Mouse (Mus musculus): Measurements from ENCODE around the gene Babam2. TPM values are rescaled to one million over a fixed set of nuclear protein-coding genes. Genes with fewer than 3 reads are reported as not detected.

Babam2 gene
- polyA plus RNA-seq, 1 experiment from 2014 or later: 90.2 TPM

- Histone ChIP-seq H3K27ac (peak overlapping the region; percentile 99), H3K36me3 (ENCODE audit: insufficient read depth, low read length) (no peaks in the 10 kb centered on the region), H3K27me3 (ENCODE audit: insufficient read depth, low read length) (no peaks in the 10 kb centered on the region), H3K4me2 (ENCODE audit: low read length) (peak overlapping the region; percentile 90), H3K4me3 (replicated peaks; ENCODE audit: low read depth, low read length) (peak overlapping the region; percentile 77), H3K4me1 (replicated peaks; ENCODE audit: insufficient read depth, low read length) (peaks cover 15% of the 10 kb centered on the region), H3K9me3 (replicated peaks; ENCODE audit: low read length) (no peaks in the 10 kb centered on the region), H3K9ac (ENCODE audit: low read depth, low read length) (peak overlapping the region; percentile 75)
- ATAC-seq (replicated peaks; ENCODE audit: low FRiP score, low read depth): peak; percentile 24
- WGBS: 2% methylated on average over 31 of the region's 48 CpGs
- peak; percentile 82 for DNase-seq (ENCODE audit: low spot score)
- TF ChIP-seq CTCF (IDR thresholded peaks at IDR 0.05; ENCODE audit: low read depth): no peak
Observed at GRCm38 (mm10) chr5:32132971-32133501, 435.6 kb downstream of the Babam2 start.

- no peaks in the 10 kb centered on the region for H3K27me3 ChIP-seq (ENCODE audit: insufficient read depth, low read length)
- H3K27ac ChIP-seq: peak overlapping the region; percentile 99
- no peaks in the 10 kb centered on the region for H3K36me3 ChIP-seq (ENCODE audit: insufficient read depth, low read length)
- peak overlapping the region; percentile 77 for H3K4me3 ChIP-seq (replicated peaks; ENCODE audit: low read depth, low read length)
- peak overlapping the region; percentile 75 for H3K9ac ChIP-seq (ENCODE audit: low read depth, low read length)
- H3K4me1 ChIP-seq (replicated peaks; ENCODE audit: insufficient read depth, low read length): peaks cover 15% of the 10 kb centered on the region
- ATAC-seq (replicated peaks; ENCODE audit: low FRiP score, low read depth): no peak
- H3K9me3 ChIP-seq (replicated peaks; ENCODE audit: low read length): no peaks in the 10 kb centered on the region
- TF ChIP-seq CTCF (IDR thresholded peaks at IDR 0.05; ENCODE audit: low read depth): no peak
- peak; percentile 83 for DNase-seq (ENCODE audit: low spot score)
- WGBS: under 1% methylated on average over 20 of the region's 20 CpGs
- peak overlapping the region; percentile 90 for H3K4me2 ChIP-seq (ENCODE audit: low read length)
Observed at GRCm38 (mm10) chr5:32133549-32134004, 436.1 kb downstream of the Babam2 start.

- peak overlapping the region; percentile 77 for H3K4me3 ChIP-seq (replicated peaks; ENCODE audit: low read depth, low read length)
- H3K4me2 ChIP-seq (ENCODE audit: low read length): peak overlapping the region; percentile 90
- DNase-seq (ENCODE audit: low spot score): no peak
- WGBS: 4% methylated on average over 21 of the region's 21 CpGs
- peaks cover 15% of the 10 kb centered on the region for H3K4me1 ChIP-seq (replicated peaks; ENCODE audit: insufficient read depth, low read length)
- H3K9ac ChIP-seq (ENCODE audit: low read depth, low read length): peak overlapping the region; percentile 75; the same call in 1 of the 2 replicates
- H3K27me3 ChIP-seq (ENCODE audit: insufficient read depth, low read length): no peaks in the 10 kb centered on the region
- ATAC-seq (replicated peaks; ENCODE audit: low FRiP score, low read depth): no peak
- peak overlapping the region; percentile 99 for H3K27ac ChIP-seq
- no peaks in the 10 kb centered on the region for H3K36me3 ChIP-seq (ENCODE audit: insufficient read depth, low read length)
- TF ChIP-seq CTCF (IDR thresholded peaks at IDR 0.05; ENCODE audit: low read depth): no peak
- H3K9me3 ChIP-seq (replicated peaks; ENCODE audit: low read length): no peaks in the 10 kb centered on the region
Observed at GRCm38 (mm10) chr5:32134051-32134732, 436.7 kb downstream of the Babam2 start.

Small RNA genes lying within 50 kb of the gene (microRNA-seq; reads per million reads assigned to microRNA genes)
- gene Mir3473e: not detected

Other genes starting within 250 kb of the Babam2 start
- gene Zfp512, start 245.3 kb upstream of the Babam2 start, polyA plus RNA-seq (2015; fragmentation: Nextera tagmentation; extraction: Ambion mirVana): 26.5 and 31.3 TPM in 2 replicates
- gene 4930548H24Rik, start 211.9 kb upstream of the Babam2 start, polyA plus RNA-seq (2015; fragmentation: Nextera tagmentation; extraction: Ambion mirVana): not detected in 2 replicates
- 41.2 and 45.5 TPM in 2 replicates for gene Gpn1, start 202.9 kb upstream of the Babam2 start, polyA plus RNA-seq (2015; fragmentation: Nextera tagmentation; extraction: Ambion mirVana)
- gene Slc4a1ap, start 170.7 kb upstream of the Babam2 start, polyA plus RNA-seq (2015; fragmentation: Nextera tagmentation; extraction: Ambion mirVana): 18.6 and 21.7 TPM in 2 replicates
- gene Supt7l, start 169.9 kb upstream of the Babam2 start, polyA plus RNA-seq (2015; fragmentation: Nextera tagmentation; extraction: Ambion mirVana): 13.6 and 16.6 TPM in 2 replicates
- gene Mrpl33, start 100.7 kb upstream of the Babam2 start, polyA plus RNA-seq (2015; fragmentation: Nextera tagmentation; extraction: Ambion mirVana): 369 and 406 TPM in 2 replicates
- gene Rbks, start 57 bp upstream of the Babam2 start, polyA plus RNA-seq (2015; fragmentation: Nextera tagmentation; extraction: Ambion mirVana): 11.7 and 12.5 TPM in 2 replicates